Mouse (Mus musculus): Measurements from ENCODE around the gene Trp53inp2. TPM values are rescaled to one million over a fixed set of nuclear protein-coding genes. Genes with fewer than 3 reads are reported as not detected.

Trp53inp2 gene
- total and polyA plus RNA-seq, 3 experiments = 2.7 to 7.0 TPM; not detected in 1

DNA sequence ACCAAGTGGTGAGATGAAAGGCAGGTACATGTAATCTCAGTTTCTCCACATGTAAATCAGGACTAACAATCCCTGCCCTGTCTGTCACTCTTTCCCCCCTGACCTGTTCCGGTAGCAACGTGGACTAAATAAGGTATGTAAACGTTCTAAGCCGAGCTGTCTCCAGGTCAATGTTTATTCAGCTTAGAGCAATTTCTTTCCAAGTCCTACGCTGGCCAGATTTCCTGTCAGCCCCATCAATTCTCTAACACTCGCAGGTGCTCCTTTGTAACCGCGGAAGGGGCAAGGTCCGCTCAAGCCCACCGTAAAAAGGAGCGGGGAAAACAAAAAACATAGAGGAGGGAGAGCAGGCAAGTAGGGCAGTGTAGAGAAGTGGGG lies 190 bp downstream of the Trp53inp2 start:
- H3K27me3 ChIP-seq (ENCODE audit: control insufficient read depth in 1 of 2, insufficient read depth in 2 of 2, low read length in 2 of 2) = peaks cover 0 to 2% of the 10 kb centered on the region in 2 experiments; a peak in 2 of 4 replicates
- peaks cover 0 to 4% of the 10 kb centered on the region in 2 experiments; a peak in 2 of 4 replicates for H3K36me3 ChIP-seq (ENCODE audit: control insufficient read depth in 1 of 2, insufficient read depth in 2 of 2, low read length in 2 of 2)
- no peak for TF ChIP-seq EP300 (IDR thresholded peaks at IDR 0.05; ENCODE audit: low read depth in 1 of 2, low read length in 2 of 2)
- TF ChIP-seq CHD2 (IDR thresholded peaks at IDR 0.05; ENCODE audit: low read length) = no peak
- TF ChIP-seq USF2 (IDR thresholded peaks at IDR 0.05; ENCODE audit: borderline replicate concordance in 1 of 2, insufficient read depth in 1 of 2, low read depth in 1 of 2, low read length in 2 of 2) = no peak
- no peak for TF ChIP-seq USF1 (IDR thresholded peaks at IDR 0.05; ENCODE audit: low read depth, low read length)
- no peak for TF ChIP-seq ZKSCAN1 (IDR thresholded peaks at IDR 0.05; ENCODE audit: low read depth, low read length)
- TF ChIP-seq NELFE (IDR thresholded peaks at IDR 0.05; ENCODE audit: low read depth, low read length) = no peak
- no peak for TF ChIP-seq SIN3A (IDR thresholded peaks at IDR 0.05; ENCODE audit: low read length)
- TF ChIP-seq GATA1 (IDR thresholded peaks at IDR 0.05; ENCODE audit: low read depth, low read length) = no peak
- TF ChIP-seq MXI1 (IDR thresholded peaks at IDR 0.05; ENCODE audit: low read depth, low read length) = no peak
- TF ChIP-seq MEF2A (IDR thresholded peaks at IDR 0.05; ENCODE audit: extremely low read depth, insufficient replicate concordance, low read depth, low read length, poor library complexity, severe bottlenecking) = no peak
- TF ChIP-seq ZNF384 (IDR thresholded peaks at IDR 0.05; ENCODE audit: low read depth, low read length) = no peak
- TF ChIP-seq HCFC1 (IDR thresholded peaks at IDR 0.05; ENCODE audit: low read depth, low read length) = no peak
- no peak for TF ChIP-seq TAL1 (IDR thresholded peaks at IDR 0.05; ENCODE audit: low read length)
- TF ChIP-seq ZMIZ1 (IDR thresholded peaks at IDR 0.05; ENCODE audit: low read depth, low read length) = no peak
- TF ChIP-seq MYC (IDR thresholded peaks at IDR 0.05; ENCODE audit: low read depth, low read length) = no peak
- no peak for TF ChIP-seq ELF1 (IDR thresholded peaks at IDR 0.05; ENCODE audit: low read depth, low read length)
- no peak for TF ChIP-seq SMC3 (IDR thresholded peaks at IDR 0.05; ENCODE audit: low read depth, low read length)
- no peak for TF ChIP-seq E2F4 (IDR thresholded peaks at IDR 0.05; ENCODE audit: borderline replicate concordance, low read depth, low read length)
- TF ChIP-seq TCF12 (IDR thresholded peaks at IDR 0.05; ENCODE audit: low read depth, low read length) = no peak
- no peak for DNase-seq (ENCODE audit: low read depth, low spot score)
- no peaks in the 10 kb centered on the region for H3K9me3 ChIP-seq (replicated peaks; ENCODE audit: insufficient read depth, low read length)
- no peaks in the 10 kb centered on the region for H3K79me2 ChIP-seq (ENCODE audit: control insufficient read depth, insufficient read depth, low read length, poor library complexity)
- peaks cover 0 to 7% of the 10 kb centered on the region in 2 experiments; a peak in 2 of 4 replicates for H3K4me1 ChIP-seq (ENCODE audit: control insufficient read depth in 1 of 2, insufficient read depth in 2 of 2, low read length in 2 of 2)
- H3K4me3 ChIP-seq (ENCODE audit: control insufficient read depth in 1 of 2, insufficient read depth in 1 of 2, low read depth in 2 of 2, low read length in 2 of 2) = peak overlapping the region; percentile 77 to 89; a peak in 3 of 4 replicates
- no peak overlapping the region for H3K9ac ChIP-seq (ENCODE audit: control insufficient read depth, low read depth, low read length, poor library complexity, severe bottlenecking)
- no peak overlapping the region for H3K27ac ChIP-seq (ENCODE audit: control insufficient read depth, low read depth, low read length)

DNA sequence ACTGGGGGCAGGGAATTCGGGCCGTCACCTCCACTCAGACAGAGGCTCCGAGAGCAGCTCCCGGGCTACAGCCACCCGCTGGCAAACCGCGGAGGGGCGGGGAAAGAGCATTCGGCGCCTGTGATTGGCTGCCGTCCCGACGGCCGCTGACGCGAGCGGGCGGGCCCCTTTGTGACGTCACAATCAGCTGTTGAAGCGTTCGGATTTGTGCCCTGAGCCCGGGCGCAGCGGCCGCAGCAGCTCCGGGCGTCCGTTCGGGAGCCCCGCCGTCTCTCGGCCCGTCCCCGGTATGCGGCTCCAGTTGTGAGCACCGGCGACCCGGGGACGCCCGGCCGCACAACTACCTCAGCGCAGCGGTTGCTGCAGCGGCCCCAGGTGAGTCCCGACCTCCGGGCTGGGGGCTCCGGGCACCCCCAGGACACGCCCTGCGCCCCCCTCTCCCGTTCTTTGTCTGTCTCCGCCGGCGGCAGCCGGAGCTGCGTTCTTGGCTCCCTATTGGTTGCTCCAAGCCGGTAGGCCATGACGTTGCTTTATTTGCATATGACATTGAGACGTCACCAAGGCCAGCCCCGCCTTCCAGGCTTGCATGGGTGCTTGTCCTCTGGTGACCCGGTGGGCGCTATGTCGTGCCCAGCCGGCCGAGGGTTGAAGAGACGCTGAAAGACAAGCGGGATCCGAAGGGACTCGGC lies 928 bp downstream of the Trp53inp2 start:
- peak; percentile 97 for DNase-seq (ENCODE audit: low read depth, low spot score)
- no peaks in the 10 kb centered on the region for H3K79me2 ChIP-seq (ENCODE audit: control insufficient read depth, insufficient read depth, low read length, poor library complexity)
- peaks cover 0 to 4% of the 10 kb centered on the region in 2 experiments; a peak in 2 of 4 replicates for H3K36me3 ChIP-seq (ENCODE audit: control insufficient read depth in 1 of 2, insufficient read depth in 2 of 2, low read length in 2 of 2)
- peak overlapping the region; percentile 79 for H3K9ac ChIP-seq (ENCODE audit: control insufficient read depth, low read depth, low read length, poor library complexity, severe bottlenecking)
- H3K9me3 ChIP-seq (replicated peaks; ENCODE audit: insufficient read depth, low read length) = no peaks in the 10 kb centered on the region
- H3K4me3 ChIP-seq (ENCODE audit: control insufficient read depth in 1 of 2, insufficient read depth in 1 of 2, low read depth in 2 of 2, low read length in 2 of 2) = peak overlapping the region; percentile 77 to 89
- no peaks in the 10 kb centered on the region; a peak in 2 of 4 replicates for H3K27me3 ChIP-seq (ENCODE audit: control insufficient read depth in 1 of 2, insufficient read depth in 2 of 2, low read length in 2 of 2)
- peak overlapping the region; percentile 75 for H3K27ac ChIP-seq (ENCODE audit: control insufficient read depth, low read depth, low read length)
- H3K4me1 ChIP-seq (ENCODE audit: control insufficient read depth in 1 of 2, insufficient read depth in 2 of 2, low read length in 2 of 2) = peaks cover 0 to 7% of the 10 kb centered on the region in 2 experiments; a peak in 2 of 4 replicates
- TF ChIP-seq UBTF (IDR thresholded peaks at IDR 0.05; ENCODE audit: borderline replicate concordance, insufficient read depth, low read depth, low read length) = no peak
- TF ChIP-seq HCFC1 (IDR thresholded peaks at IDR 0.05; ENCODE audit: low read depth, low read length) = peak; percentile 60
- no peak for TF ChIP-seq E2F4 (IDR thresholded peaks at IDR 0.05; ENCODE audit: borderline replicate concordance, low read depth, low read length)
- peak; percentile 61 to 64 for TF ChIP-seq POLR2A (IDR thresholded peaks at IDR 0.05; ENCODE audit: control insufficient read depth in 1 of 2, insufficient read depth in 1 of 2, low read depth in 1 of 2, low read length in 2 of 2, poor library complexity in 1 of 2)
- no peak for TF ChIP-seq TBP (IDR thresholded peaks at IDR 0.05; ENCODE audit: low read depth, low read length)
- TF ChIP-seq KAT2A (conservative IDR thresholded peaks at IDR 0.05; ENCODE audit: low read depth, low read length) = no peak
- TF ChIP-seq NRF1 (IDR thresholded peaks at IDR 0.05; ENCODE audit: insufficient read depth, low read depth, low read length, poor library complexity, severe bottlenecking) = 0 out of 2 replicates have a peak, but pooled peaks have one; percentile 28
- no peak for TF ChIP-seq ZNF384 (IDR thresholded peaks at IDR 0.05; ENCODE audit: low read depth, low read length)
- TF ChIP-seq RAD21 (IDR thresholded peaks at IDR 0.05; ENCODE audit: low read depth, low read length) = no peak
- no peak for TF ChIP-seq ZKSCAN1 (IDR thresholded peaks at IDR 0.05; ENCODE audit: low read depth, low read length)
- no peak; the same call in 1 of the 2 replicates for TF ChIP-seq POLR2AphosphoS2 (IDR thresholded peaks at IDR 0.05; ENCODE audit: low read length)
- TF ChIP-seq USF1 (IDR thresholded peaks at IDR 0.05; ENCODE audit: low read depth, low read length) = no peak; the same call in none of the 2 replicates
- peak; percentile 31 for TF ChIP-seq NELFE (IDR thresholded peaks at IDR 0.05; ENCODE audit: low read depth, low read length)
- TF ChIP-seq MYB (IDR thresholded peaks at IDR 0.05; ENCODE audit: low read depth, low read length) = no peak
- no peak for TF ChIP-seq MYC (IDR thresholded peaks at IDR 0.05; ENCODE audit: low read depth, low read length)
- peak; percentile 65; the same call in 1 of the 2 replicates for TF ChIP-seq ZMIZ1 (IDR thresholded peaks at IDR 0.05; ENCODE audit: low read depth, low read length)
- peak; percentile 20; the same call in 1 of the 2 replicates for TF ChIP-seq MAZ (IDR thresholded peaks at IDR 0.05; ENCODE audit: low read depth, low read length)

Measured in MEL (cell line).